Mouse (Mus musculus): Measurements from ENCODE around the gene Fmod. TPM values are rescaled to one million over a fixed set of nuclear protein-coding genes. Genes with fewer than 3 reads are reported as not detected.

The Fmod gene
- total RNA-seq, 2 experiments from 2014 or later, result 214 to 221 TPM

DNA sequence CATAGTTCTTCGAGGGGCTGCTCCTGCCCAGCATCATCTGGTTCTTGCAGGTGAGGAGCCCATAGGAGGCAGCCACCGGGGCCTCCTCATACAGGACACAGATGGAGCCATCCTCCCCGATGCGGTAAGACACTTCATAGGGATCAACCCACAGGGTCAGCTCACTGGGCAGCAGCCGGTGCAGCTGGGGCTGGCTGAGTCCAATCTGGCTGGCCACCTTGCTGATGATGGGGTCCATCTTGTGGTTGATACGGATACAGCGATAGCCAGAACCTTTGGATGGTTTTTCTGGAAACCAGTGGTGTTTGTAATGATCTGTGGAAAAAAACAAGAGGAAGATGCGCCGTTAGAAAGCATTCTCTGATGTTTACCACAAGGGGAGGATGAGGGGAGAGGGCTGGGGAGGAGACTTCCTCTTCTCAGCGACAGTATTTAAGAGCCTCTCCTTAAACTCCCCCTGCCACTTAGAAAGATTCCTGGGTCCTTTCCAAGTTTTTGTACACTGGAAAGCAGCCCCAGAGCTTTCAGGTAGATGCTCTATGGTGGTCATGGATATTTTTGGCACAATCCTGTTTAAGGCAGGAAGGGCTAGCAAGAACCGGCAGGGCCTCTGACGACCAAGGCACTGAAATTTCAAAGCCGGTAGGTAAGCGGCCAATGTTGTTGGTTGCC lies 40.5 kb downstream of the Fmod start:
- DNase-seq, result peak; percentile 33

DNA sequence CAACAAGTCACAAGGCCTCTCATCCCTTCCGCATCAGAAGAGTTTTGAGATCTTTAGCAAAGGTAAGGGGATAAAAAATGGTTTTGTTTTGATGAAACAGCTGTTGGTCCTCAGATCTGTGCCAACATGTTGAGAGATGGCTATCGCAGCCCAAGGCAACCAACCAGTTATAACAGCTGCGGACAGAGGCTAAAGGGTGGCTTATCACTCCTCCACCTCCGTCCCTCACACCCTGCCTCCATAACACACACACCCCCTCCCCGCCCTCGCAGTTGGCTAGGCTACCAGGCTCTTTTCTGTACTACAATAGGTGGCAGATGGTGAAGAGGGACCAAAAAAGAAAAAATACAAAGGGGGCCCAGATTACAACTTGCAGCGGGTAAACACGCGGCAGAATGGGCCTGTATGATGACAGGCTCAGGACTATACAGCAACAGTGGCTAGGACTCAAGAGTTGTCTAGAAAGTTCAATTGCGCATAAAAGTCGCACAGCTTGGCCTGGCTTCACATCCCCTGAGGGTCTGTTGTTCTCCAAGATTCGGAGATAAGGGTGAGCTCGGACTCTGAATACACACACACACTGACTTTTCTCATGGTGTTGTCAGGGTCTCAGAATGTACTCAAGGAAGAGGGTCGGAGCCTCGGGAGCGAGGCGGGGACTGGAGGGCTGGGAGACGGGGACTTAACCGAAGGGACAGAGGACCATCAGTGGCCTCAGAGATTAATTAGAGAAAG lies 41.2 kb downstream of the Fmod start:
- peak; percentile 28 for DNase-seq

DNA sequence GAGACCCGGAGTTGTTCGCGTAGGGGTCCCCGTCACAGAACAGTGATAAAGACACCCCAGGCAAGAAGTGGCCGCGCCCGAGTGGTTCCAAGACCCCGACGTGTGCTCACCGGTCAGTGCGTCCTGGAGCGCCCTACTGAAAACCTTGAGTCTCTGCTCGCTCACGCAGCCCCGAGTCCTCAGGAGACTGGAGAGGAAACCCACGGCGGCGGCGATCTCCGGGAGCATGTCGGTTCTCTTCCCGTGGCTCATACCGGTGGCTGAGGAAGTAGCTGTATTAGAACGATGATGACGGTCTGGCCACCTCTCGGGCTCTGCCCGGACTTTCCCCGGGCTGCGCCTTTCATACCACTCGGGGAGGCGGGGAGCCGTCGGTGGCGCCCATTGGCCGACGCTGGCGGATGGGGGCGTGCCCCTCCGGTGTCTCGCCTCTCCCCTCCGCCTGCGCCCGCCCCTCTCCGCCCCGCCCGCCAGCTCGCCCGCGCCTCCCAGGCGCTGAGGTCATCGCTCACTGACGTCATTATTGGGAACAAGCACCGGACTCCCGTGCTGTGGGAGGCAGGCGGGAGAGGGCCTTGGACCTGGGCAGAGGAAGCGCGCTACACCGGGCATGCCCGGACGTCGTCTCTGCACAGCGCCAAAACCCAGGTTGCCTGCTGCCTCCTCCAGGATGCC lies 41.9 kb downstream of the Fmod start, which contains the start of gene Btg2:
TSS of gene Btg2 (minus strand) at position 319 of the 675 bp plus-strand sequence.
- DNase-seq, result peak; percentile 97

DNA sequence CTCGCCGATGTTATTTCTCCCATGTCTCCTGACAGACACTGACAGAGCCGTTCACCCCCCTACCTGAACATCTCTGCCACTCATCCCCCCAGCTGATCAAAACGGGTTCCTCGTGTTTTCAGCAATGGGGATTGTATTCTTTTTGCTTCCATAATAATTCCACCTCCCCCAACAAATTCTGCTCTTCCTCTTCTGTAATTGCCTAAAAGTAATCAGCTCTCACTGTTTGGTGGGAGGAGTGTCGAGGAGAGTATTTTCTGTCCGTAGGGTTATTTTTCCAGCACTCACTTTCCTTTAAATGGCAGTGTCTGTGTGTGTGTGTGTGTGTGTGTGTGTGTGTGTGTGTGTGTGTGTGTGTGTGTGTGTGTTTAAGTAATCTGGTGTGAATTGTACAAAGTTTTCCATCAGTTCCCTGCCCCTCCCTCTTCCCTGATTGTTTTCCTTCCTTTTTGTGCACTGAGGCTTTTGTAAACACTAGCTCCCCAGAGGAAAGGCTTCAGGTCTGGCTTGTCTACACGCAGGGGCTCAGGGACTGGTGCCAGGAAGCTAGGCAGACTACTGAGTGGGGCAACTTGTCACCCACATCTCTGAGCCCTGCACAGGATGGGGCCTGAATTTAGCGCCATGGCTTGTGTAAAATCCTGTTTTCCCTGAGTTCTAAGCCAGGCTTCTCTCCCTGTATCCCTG lies 42.6 kb downstream of the Fmod start:
- peak; percentile 40 for DNase-seq

DNA sequence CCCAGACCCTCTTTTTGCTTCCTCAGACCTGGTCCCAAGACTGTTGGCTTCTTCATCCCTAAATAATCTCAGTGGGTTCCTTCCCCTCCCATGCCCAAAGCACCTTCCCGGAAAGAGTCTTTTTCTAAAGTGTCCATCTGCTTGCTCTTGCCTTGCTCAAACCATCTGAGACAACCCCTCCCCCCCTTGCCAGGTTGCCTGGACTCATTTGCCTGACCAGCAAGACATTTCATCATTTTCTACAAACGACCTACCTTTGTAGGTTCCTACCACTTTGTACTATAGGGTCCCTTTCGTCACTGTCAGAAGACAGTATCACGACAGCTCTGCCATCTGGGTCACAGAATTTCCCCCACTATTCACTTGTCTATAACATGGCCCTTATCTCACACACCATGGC lies 43.4 kb downstream of the Fmod start:
- no peak for DNase-seq

DNA sequence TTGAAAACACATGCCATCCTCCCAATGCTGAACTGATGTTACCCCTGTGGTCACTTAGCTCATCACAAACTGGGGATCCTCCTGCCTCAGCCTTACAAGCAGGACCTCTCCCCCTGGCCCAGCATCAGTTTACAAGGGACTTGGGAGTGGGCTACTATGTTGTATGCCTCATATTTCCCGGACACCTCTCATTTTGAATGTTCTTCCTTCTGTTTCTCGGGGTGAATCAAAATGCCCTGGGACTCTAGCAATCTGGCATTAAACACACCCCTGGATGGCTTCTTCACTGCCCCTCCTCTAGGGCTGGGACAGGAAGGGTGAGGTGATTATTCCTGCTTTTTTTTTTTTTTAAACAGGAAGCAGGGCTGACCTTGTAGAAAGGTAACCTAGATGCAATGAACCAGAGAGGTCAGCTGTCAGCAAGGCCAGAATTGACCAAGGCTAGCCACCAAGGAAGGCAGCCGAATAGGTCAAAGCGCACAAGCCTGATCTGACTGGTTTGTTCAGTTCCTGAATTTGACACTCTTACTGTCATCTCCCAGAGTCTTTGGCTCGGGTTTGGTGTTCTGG lies 43.9 kb downstream of the Fmod start:
- no peak for DNase-seq

DNA sequence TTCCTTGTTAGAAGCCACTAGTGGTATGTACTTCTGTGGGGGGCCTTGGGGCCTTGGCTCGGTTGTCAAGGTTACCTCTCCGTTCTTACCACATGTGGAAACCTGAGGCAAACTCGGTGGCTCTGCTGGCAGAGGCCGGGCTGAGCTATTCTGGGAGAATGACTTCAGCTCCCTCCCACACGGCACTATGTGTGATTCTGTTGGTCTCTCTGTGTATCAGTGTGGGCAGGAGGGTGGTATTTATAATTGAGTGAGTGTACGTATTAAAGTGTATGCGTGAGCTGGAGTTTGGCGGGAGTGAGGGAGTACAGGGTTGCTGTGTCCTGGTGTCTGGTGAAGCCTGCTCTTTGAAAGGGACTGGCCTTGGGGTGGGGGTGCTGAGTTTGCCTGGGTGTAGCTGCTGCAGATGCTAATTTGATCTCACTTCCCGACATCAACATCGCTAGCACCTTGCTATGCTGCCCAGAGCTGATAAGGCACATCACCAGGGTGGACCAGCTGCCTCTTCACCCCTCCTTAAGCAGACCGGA lies 46.0 kb downstream of the Fmod start:
- peak; percentile 55 for DNase-seq

DNA sequence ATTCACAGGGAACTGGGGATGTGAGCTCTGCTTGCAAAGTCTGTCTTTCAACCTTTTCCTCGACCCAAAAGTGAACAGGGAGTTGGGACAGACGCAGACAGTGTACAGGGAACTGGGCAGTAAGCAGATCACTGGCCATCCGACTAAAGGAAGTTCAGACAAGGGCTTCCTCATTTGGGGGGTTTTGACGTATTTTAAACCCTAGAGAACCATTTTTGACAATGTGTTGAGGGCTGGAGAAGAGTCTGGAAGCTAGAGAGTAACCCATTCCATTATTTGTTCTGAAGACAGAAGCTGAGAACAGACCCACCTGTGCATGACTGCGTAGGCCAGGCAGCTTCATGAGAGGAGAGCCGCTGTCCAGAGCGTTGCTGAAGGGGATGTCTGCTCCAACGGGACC lies 46.6 kb downstream of the Fmod start:
- DNase-seq, result no peak

DNA sequence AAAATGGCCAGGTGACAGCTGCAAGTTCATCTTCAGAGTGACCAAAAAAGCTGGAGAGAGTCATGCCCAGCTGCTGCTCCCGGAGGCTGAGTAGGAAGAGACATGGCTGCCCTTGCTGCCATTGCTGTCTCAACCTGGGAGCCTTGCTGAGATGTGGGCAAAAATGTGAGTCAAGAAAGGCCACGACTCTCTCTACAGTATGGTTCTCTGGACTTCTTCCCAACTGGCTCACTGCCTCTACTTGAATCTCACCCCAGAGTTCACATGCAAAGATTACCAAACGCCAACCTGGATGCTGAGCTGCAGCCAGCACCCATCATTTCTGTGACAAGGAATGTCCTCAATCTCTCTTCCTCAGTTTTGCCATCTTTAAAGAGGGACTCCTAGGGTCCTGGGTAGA lies 47.1 kb downstream of the Fmod start:
- no peak for DNase-seq

DNA sequence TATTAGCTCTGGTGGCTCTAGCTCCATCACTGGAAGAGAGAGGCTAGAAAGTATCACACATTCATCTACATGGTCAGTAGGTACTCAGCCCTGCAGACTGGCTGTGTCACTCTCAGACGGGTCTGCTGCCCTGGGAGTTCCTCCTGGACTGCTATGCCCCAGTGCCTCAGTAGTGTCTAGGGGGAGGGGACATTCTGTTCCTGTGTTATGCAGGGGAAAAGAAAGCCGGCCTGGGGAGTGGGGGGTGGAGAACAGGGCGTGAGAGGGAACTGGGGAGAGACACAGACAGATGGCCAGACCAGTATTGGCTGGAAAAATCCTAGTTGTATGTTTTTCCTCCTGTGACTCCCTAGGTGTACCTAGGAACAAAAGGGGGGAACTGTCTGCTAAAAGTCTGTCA lies 49.0 kb downstream of the Fmod start:
- no peak for DNase-seq

DNA sequence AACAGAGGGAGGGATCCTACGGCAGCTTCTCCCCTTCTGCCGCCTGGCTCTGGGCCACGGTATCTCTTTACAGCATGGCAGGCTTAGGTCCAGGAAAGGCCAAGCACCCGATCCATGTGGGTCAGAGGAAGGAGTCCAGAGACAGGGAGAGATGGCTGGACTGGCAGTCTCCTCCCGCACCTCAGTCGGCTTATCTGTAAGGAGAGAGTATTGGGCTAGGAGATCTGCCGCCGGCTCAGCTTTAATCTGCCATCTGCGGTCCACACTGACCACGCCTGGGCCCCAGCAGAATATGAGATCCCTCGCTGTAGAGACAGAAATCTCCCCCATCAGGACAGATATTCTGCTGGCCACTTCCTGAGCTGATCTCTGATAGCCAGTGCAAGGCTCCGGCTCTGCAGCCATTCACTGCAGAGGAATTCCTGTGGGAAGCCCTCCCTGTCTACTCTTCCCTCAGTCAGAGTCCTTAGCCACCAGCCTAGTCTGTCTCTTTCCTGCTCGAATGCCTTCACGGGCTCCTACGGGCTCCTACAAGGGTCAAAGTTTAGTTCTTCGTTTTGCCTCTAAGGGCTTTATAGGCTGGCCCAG lies 49.9 kb downstream of the Fmod start:
- peak; percentile 70 for DNase-seq

DNA sequence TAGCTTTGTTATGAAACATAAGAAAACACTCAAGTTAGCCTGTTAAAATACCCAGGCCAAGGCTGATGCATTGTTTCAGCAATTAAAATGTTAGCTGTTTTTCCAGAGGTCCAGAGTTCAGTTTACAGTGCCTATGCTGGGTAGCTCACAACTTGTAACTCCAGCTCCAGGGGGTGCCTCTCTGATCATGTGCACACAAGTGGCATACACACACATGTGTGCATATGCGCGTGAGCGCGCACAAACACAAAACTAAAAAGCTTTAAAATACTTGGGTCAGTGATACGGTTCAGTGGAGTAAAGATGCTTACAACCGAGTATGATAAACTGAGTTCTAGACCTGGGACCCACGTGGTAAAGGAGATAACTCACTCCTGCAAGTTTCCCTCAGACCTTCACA lies 52.0 kb downstream of the Fmod start:
- DNase-seq, result no peak

DNA sequence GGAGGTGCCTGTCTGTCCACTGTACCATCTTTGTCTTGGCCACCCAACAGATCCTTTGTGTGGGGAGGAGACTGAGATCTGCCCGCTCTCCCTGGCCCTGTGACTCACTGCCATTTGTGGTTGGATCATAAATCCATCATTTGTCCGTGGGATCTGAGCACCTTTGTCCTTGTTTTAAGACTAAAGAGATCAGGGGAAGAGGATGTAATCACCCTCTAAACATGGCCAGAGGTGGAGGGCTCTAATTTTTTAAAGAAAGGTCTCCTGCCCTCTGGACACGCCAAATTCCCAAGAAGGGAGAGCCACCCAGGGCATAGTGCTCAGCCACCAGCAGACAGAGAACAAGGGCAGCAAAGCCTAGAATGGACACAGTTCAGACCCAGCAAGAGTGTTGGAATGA lies 54.8 kb downstream of the Fmod start:
- DNase-seq, result no peak

DNA sequence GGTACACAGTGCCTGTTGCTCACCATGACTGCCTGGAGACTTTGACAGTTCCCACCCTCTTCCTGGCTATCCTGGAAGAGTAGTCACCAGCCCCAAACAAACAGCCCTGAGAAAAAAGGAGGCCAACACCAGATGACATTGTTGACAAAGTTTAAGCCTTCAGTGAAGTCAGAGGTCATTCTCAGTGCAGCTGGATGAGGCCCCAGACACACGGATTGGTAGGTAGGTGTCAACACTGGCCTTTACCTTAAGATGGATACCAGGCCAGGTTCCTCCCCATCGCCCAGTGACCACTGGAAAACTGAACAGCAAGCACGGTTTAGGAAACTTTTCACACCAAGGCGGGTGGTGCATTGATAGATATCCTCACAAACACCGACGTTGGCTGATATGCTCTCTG lies 55.3 kb downstream of the Fmod start:
- no peak for DNase-seq

DNA sequence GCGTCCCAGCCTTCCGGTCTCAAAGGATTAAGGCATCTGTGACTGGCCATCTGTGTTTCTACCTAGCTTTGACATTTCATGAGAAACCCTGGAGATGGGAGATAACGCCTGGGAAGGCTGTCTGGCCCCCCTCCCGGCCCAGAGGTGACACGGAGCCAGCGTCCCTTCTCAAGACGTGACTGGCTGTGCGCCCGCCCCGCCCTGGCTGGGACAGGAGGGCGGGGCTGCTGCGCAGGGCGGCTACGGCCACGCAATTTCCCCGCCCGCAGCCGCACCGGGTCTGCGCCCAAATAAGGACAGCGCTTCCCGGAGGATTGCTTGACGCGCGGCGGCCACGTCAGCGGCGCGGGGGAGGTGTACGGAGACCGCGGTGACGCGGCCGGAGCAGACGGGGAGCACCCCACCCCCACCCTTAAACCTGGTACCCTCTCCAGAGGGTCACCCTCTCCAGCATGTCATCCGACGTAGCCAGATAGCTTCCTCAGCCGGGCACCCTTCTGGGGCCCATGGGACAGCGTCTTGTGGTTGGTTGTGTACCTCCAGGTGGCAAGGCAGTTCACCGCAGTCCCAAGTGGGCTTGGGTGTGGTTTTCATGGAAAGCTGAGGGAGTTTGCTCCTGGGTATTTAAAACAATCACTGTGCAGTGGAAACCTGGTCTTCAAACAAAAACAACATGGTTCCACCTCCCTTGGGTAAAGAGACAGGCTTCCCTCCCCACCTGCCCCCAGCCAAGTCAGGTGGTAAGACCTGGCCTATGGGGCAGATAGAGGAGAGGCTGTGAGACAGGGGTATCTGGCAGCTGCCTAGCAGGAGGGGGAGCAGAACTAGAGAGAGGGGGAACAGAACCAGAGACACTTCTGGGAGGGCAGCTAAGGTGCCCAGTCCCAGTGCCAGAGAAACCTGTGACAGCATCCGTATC lies 56.1 kb downstream of the Fmod start:
- DNase-seq, result peak; percentile 96

DNA sequence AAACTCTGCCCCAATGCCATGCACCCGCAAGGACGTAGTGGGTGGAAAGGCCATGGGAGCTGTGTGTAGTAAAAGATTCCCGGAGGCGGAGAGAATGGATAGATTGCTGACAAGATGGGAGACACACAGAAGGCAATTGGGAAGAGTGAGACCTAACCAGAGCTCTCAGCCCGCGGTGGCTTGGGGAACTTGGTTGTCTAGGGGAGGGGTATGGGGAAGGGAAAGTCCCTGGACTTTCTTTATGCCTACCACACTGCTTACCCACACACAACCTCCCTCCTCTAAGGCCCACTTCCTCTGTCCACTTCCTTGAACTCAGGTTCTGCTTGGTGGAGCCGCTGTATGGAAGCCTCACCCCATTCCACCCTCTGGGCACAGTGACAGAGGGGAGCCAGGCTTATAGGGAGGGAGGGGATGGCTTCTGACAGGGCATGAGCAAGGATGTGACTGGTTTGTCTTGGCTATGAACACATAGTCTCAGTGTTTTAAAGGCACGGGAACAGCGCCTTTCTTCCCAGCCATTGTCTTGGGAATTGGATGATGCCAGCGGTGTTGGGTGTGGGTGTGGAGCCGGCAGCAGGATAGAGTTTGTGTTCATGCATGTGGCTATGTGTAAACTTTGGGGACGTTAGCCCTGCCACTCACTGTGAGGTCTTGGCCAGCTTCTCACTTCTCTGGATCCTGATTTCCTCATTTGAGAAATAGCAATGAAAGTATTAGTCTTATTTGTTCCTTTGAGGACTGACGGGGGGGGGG lies 56.9 kb downstream of the Fmod start:
- DNase-seq, result no peak

DNA sequence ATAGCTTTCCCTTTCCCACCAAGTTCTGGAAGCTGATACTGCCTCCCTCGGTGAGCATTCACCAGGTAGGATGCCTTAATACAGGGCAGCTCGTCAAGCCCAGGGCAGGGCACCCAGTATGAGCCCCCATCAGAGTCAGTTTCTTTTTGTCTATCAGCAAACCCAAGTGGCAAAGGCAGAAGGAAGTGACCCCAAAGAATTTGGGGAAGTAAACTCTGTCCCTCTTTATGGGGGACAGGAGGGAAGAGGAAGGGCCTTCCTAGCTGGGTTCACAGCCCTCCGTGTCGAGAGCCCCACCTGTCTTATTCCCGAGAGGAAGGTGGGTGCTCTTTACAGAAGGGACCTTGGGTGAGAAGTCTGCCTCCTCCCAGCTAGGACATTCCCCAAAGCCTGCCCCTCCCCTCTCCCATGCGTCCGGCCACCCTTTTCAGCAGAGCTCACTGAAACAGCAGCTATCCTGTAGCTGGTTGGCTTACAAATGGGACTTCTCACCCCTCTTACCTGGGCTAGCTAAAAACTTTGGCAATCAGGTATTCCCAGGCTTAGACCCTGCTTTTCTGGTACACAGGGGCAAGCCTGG lies 58.1 kb downstream of the Fmod start:
- DNase-seq, result no peak

DNA sequence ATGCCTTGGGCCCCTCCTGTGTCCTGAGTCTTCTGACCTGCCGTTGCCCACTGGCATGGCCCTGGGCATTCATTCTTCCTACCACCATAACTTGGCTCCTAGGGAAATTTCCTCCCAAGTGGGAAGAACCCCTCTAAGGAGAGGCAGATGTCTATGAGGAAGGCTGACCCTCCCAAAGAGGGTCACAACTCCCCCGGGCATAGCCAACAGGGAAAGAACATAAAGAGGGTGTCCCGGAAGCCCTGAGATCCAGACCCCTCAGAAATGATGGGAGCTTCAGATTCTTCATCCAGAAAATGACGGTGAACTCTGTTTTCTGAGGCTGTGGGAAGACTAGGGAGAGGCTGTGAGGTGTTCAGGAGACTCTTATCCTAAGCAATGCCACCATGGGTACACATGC lies 58.7 kb downstream of the Fmod start:
- no peak for DNase-seq

DNA sequence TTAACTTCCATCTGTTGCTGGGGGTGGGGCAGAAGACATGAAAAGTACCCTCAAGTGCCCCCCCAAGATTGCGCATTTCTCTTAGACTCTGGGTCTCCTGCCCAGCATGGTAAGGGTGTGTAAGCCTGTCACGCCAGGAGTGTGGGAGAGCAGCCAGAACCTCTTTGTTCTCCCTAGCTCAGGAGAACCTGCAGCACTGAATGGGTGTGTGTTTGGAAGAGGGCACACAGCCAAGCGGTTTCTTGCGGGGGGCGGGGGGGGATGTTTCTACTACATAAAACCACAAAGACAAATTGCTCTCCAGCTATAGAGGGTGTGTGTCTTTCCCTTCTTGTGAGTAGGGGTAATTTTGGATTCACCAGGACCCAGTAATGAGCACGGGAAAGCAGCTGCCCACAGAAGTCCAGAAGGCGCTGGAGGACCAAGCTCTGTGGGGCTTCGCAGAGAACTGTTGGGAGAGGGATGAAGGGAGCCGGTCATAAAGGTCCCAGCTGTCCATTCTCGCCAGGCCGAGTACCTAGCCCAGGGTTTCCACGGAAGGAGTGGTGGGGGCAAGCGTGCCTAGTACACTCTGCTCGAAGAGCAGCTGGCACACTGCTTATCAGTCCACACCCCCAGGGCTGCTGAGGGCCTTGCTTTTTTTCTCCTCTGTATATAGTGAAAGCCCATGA lies 59.3 kb downstream of the Fmod start:
- DNase-seq, result peak; percentile 29
